Mouse (Mus musculus) limb, embryonic 15.5 days (tissue): ENCODE measurements at regions not wholly inside any gene's neighbourhood (a gene's known extent, or its start where the extent isn't known, plus 50 kb on each side); places are given as distances from the start of the nearest gene placed in this dataset.
A peak's percentile ranks its signal among the peaks of the same experiment; 100 is the strongest.

Experiments used
- ATAC-seq: fragments of 200-750 bp; cut with Nextera tagmentation; 2 replicates; pipeline ENCODE4 v1.8.0; 2017; ENCODE audit warnings: low read depth, moderate TSS enrichment; ENCODE audit not compliant: insufficient number of reproducible peaks, low FRiP score, low TSS enrichment
- H3K27ac ChIP-seq: fragments of 300-500 bp; sonication (generic); 2 replicates; pipeline ENCODE4 v1.5.1; 2015; ENCODE audit warnings: moderate library complexity, mild to moderate bottlenecking, inconsistent platforms
- H3K27me3 ChIP-seq: fragments of 300-500 bp; sonication (generic); 2 replicates; pipeline ENCODE4 v1.6.1; 2015; ENCODE audit warnings: inconsistent platforms
- H3K36me3 ChIP-seq: fragments of 300-500 bp; sonication (generic); 2 replicates; pipeline ENCODE4 v1.6.1; 2015; ENCODE audit warnings: inconsistent platforms
- H3K4me1 ChIP-seq: fragments of 300-500 bp; sonication (generic); 2 replicates; pipeline ENCODE4 v1.6.1; 2015; ENCODE audit warnings: inconsistent platforms
- H3K4me2 ChIP-seq: fragments of 300-500 bp; sonication (generic); 2 replicates; pipeline ENCODE4 v1.6.1; 2015; ENCODE audit warnings: mild to moderate bottlenecking, inconsistent platforms
- H3K4me3 ChIP-seq: fragments of 300-500 bp; sonication (generic); 2 replicates; pipeline ENCODE4 v1.5.1; 2015; ENCODE audit warnings: mild to moderate bottlenecking, inconsistent platforms
- H3K9ac ChIP-seq: fragments of 300-500 bp; sonication (generic); 2 replicates; pipeline ENCODE4 v1.6.1; 2015; ENCODE audit warnings: inconsistent platforms
- H3K9me3 ChIP-seq: fragments of 300-500 bp; sonication (generic); 2 replicates; pipeline ENCODE4 v1.6.1; 2016; ENCODE audit warnings: inconsistent platforms
- WGBS: fragments of 180-500 bp; shearing (Covaris S2); methylation state at CpG from one replicate; pipeline ENCODE4 v1.1.7; 2015; 5-methylcytosine and 5-hydroxymethylcytosine counted together

DNA sequence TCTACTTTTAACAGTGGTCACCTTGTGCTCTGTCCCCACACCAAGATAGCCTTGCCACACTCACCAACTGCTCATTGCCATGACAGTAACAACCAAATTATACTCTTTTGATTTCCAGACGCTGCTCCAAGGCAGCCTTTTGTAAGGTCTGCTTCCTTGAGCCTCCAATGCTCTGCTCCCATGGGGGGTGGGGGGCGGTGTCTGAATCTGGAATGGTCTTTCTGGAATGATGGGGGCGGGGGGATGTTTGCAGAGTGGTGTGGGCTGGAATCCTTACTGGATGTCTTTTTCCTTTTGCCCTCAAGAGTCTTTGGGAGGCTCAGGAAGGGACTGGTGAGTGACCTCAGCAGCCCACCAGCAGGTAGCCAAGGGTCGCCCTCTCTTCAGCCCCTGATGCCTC is 131.4 kb upstream of the Lemd2 start:
- H3K36me3 ChIP-seq, result no peaks in the 10 kb centered on the region
- H3K9ac ChIP-seq, result no peak overlapping the region
- no peak overlapping the region for H3K4me3 ChIP-seq
- H3K27ac ChIP-seq, result no peak overlapping the region
- no peaks in the 10 kb centered on the region for H3K27me3 ChIP-seq
- no peaks in the 10 kb centered on the region for H3K9me3 ChIP-seq
- WGBS, result 55% methylated on average over 4 of the region's 4 CpGs
- ATAC-seq, result no peak
- peaks cover 19% of the 10 kb centered on the region for H3K4me1 ChIP-seq
- H3K4me2 ChIP-seq, result no peak overlapping the region

DNA sequence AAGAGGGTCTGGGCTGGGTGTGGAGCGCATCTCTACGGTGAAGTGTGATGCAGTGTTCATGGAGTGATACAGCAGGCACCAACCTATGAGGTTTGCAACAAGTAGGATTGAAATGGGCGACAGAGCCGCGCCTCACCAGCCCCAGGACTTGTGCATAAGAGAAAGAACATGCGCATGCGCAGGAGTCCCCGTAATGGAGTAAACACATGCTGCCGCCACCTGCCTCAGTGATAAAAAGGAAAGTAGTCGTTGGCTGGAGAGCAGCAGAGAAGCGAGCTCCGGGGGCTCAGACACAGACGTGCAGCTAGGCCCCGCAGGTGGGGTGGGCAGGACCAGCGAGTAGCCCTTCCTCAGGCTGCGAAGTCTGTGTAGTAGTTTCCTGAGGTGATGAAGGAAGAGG is 129.3 kb upstream of the Lemd2 start:
- 76% methylated on average over 16 of the region's 16 CpGs for WGBS
- H3K4me3 ChIP-seq, result no peak overlapping the region
- no peak overlapping the region for H3K4me2 ChIP-seq
- H3K27ac ChIP-seq, result no peak overlapping the region
- ATAC-seq, result no peak
- no peaks in the 10 kb centered on the region for H3K36me3 ChIP-seq
- peaks cover 24% of the 10 kb centered on the region for H3K4me1 ChIP-seq
- H3K9me3 ChIP-seq, result no peaks in the 10 kb centered on the region
- no peaks in the 10 kb centered on the region for H3K27me3 ChIP-seq
- H3K9ac ChIP-seq, result no peak overlapping the region

DNA sequence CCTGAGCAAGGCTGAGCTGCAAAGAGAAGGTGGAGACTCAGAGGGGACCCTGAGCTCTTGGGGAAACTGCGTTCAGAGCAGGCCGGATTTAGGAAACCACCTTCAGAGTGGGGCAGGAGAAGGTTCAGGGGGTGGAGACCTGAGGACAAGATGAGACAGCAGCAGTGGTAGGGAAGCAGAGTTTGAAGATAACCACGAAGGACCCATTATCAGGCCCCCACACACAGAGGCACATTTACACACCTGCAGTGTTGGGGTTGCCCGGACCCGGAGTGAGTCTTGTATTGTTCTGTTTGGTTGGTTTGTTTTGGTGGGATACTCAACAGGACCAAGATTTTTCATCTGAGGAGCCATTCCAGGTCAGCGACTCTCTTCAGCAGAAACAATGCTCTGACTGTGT is 128.9 kb upstream of the Lemd2 start:
- Histone ChIP-seq H3K9ac (no peak overlapping the region), H3K36me3 (no peaks in the 10 kb centered on the region), H3K27ac (no peak overlapping the region), H3K9me3 (no peaks in the 10 kb centered on the region), H3K4me2 (no peak overlapping the region), H3K4me1 (peaks cover 24% of the 10 kb centered on the region), H3K27me3 (no peaks in the 10 kb centered on the region), H3K4me3 (no peak overlapping the region)
- 90% methylated on average over 6 of the region's 6 CpGs for WGBS
- ATAC-seq, result no peak

GRCm38 (mm10) chr17:27332076-27332475 is 127.8 kb upstream of the Lemd2 start:
- no peak for ATAC-seq
- WGBS, result 79% methylated on average over 4 of the region's 4 CpGs
- no peak overlapping the region for H3K9ac ChIP-seq

DNA sequence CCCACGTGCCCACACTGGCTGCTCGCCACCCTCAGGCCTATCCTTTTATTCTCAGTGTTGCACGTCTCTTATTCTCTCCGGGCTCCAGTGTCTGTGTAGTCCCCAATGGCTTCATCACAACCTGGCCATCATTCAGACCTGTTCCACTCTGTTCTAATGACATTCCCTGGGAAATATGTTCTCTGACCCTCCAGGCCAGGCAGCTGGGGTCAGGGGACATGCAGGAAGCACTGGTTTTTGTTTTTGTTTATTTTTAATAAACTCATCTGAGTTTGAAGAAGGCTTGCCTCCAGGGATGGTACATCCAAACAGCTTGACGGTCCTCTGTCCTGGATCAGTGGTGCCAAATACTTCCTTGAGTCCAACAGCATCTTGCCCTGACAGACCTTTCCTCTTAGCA is 127.4 kb upstream of the Lemd2 start:
- peaks cover 20% of the 10 kb centered on the region for H3K4me1 ChIP-seq
- WGBS, result 76% methylated on average over 5 of the region's 5 CpGs
- H3K36me3 ChIP-seq, result no peaks in the 10 kb centered on the region
- no peak overlapping the region for H3K27ac ChIP-seq
- no peak for ATAC-seq
- peaks cover 2% of the 10 kb centered on the region; the same call in 1 of the 2 replicates for H3K27me3 ChIP-seq
- H3K4me3 ChIP-seq, result no peak overlapping the region
- no peak overlapping the region for H3K4me2 ChIP-seq
- no peak overlapping the region for H3K9ac ChIP-seq
- H3K9me3 ChIP-seq, result no peaks in the 10 kb centered on the region

More at GRCm38 (mm10) chr17:27332076-27332475, 127.8 kb upstream of the Lemd2 start:
- Histone ChIP-seq H3K4me2 (no peak overlapping the region), H3K27ac (no peak overlapping the region), H3K4me1 (peaks cover 24% of the 10 kb centered on the region), H3K9me3 (no peaks in the 10 kb centered on the region), H3K4me3 (no peak overlapping the region), H3K27me3 (no peaks in the 10 kb centered on the region), H3K36me3 (no peaks in the 10 kb centered on the region)

DNA sequence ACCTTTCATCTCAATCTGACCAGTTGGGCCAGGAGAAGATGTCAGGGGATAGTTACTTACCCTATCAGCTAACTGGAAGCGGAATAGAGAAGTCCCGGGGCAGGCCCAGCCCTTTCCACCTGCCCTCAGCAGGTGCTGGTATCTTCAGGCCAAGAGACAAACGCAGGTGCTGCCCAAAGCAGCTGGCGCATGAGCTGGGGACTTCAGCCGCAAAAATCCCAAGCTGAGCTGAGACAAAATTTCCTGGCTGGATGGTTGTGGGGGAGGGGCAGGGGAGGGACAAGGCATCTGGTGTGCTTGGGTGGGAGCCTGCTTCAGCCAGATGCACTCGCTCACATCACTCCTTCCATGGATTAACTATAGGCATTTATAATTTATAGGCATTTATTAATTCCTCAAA is 125.5 kb upstream of the Lemd2 start:
- Histone ChIP-seq H3K9ac (no peak overlapping the region), H3K4me2 (no peak overlapping the region), H3K9me3 (no peaks in the 10 kb centered on the region), H3K4me3 (no peak overlapping the region), H3K4me1 (peaks cover 14% of the 10 kb centered on the region), H3K36me3 (no peaks in the 10 kb centered on the region), H3K27me3 (peaks cover 19% of the 10 kb centered on the region), H3K27ac (no peak overlapping the region)
- WGBS, result 34% methylated on average over 6 of the region's 6 CpGs
- ATAC-seq, result no peak

DNA sequence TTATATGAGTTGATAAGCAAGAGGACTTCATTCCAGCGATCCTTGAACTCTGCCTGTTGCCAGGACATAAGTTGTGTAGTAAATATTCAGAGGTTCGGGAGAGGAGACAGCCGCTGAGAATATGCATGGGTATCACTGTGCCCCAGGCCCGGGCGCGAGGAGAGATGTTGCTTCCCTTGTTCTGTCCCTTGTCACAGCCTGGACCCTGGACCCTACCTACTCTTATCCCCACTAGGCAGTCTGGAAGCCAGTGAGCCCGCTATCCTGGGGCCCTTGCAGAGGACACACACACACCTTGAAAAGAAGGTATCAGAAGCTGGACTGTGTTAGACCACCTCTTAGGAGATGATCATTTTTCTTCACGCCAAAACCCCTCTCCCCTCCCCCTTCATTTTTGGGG is 124.9 kb upstream of the Lemd2 start:
- Histone ChIP-seq H3K9me3 (no peaks in the 10 kb centered on the region), H3K4me2 (no peak overlapping the region), H3K27me3 (peaks cover 19% of the 10 kb centered on the region), H3K36me3 (no peaks in the 10 kb centered on the region), H3K4me1 (peaks cover 15% of the 10 kb centered on the region), H3K27ac (no peak overlapping the region), H3K4me3 (no peak overlapping the region), H3K9ac (no peak overlapping the region)
- 85% methylated on average over 8 of the region's 8 CpGs for WGBS
- ATAC-seq, result no peak

DNA sequence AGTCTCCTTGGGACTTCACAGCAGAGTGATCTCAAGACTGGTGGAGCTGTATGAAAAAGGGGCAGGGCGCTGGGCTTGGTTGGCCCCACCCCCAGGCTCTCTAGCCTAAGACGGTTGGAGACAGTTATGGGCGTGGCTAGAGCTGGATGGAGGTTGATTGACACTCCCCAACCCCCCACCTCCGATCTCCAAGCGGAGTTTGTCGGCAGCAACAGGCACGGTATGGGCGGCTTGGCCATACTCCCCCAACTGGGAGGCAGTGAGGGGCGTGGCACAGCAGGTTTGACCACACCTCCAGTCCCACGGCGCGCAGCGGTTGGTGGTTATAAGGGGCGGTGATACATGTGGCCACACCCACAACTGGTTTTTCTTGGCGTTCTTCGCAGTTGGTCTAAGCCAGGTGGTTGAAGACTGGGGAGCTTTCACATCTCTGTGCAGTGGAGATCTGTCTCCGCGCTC is 120.8 kb upstream of the Lemd2 start:
- H3K36me3 ChIP-seq, result no peaks in the 10 kb centered on the region
- no peak overlapping the region for H3K27ac ChIP-seq
- peaks cover 15% of the 10 kb centered on the region for H3K4me1 ChIP-seq
- H3K27me3 ChIP-seq, result peaks cover 19% of the 10 kb centered on the region
- no peak overlapping the region for H3K9ac ChIP-seq
- no peaks in the 10 kb centered on the region for H3K9me3 ChIP-seq
- WGBS, result 5% methylated on average over 18 of the region's 18 CpGs
- peak; percentile 73; the same call in 1 of the 2 replicates for ATAC-seq
- peak overlapping the region; percentile 47 for H3K4me2 ChIP-seq
- peak overlapping the region; percentile 26 for H3K4me3 ChIP-seq

- H3K4me1 ChIP-seq, result peaks cover 14% of the 10 kb centered on the region
- H3K9me3 ChIP-seq, result no peaks in the 10 kb centered on the region
- no peak overlapping the region for H3K4me3 ChIP-seq
- no peak overlapping the region for H3K9ac ChIP-seq
- H3K27me3 ChIP-seq, result peaks cover 19% of the 10 kb centered on the region
- 67% methylated on average over 2 of the region's 2 CpGs for WGBS
- ATAC-seq, result no peak
- no peaks in the 10 kb centered on the region for H3K36me3 ChIP-seq
- H3K4me2 ChIP-seq, result no peak overlapping the region
- no peak overlapping the region for H3K27ac ChIP-seq
Observed at GRCm38 (mm10) chr17:27323513-27323912, 119.2 kb upstream of the Lemd2 start.

- peaks cover 19% of the 10 kb centered on the region for H3K4me1 ChIP-seq
- H3K36me3 ChIP-seq, result no peaks in the 10 kb centered on the region
- ATAC-seq, result no peak
- H3K9me3 ChIP-seq, result no peaks in the 10 kb centered on the region
- H3K4me3 ChIP-seq, result no peak overlapping the region
- 71% methylated on average over 6 of the region's 6 CpGs for WGBS
- H3K27ac ChIP-seq, result no peak overlapping the region
- H3K4me2 ChIP-seq, result no peak overlapping the region
- no peak overlapping the region for H3K9ac ChIP-seq
- H3K27me3 ChIP-seq, result peaks cover 19% of the 10 kb centered on the region
Observed at GRCm38 (mm10) chr17:27322891-27323509, 118.7 kb upstream of the Lemd2 start.

DNA sequence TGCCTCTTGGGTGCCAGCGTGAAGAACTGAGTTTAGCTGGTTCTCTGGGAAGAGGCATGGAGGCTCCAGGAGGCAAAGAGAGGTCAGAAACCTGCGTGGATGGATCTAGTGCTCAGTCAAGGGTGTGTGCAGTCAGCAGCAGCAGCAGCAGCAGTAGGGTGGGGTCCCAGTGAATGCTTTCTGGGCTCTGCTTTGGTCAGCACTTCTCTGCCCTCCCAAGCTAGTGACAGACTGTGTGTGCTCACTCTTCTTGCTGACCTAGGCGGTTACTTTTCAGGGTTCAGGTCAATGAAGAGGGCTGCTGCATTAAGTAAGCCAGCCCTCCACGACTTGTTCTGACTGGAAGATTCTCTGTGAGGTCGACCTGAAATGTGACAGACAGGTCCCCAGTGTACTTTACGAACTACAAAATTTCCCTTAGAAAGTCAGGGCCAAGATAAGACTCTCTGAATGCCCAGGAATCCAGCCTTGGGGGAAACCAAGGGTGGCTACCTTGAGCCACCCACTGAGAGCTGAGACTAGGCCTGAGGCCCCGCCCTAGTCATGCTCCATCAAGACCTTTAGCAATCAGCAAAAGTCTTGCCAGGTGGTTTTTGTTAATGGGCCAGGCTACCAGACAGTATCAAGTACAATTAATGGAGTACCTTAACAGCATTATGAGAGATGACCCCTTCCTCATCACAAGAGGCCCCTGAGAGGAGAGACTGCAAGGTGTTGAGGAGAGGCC is 114.9 kb upstream of the Lemd2 start:
- Histone ChIP-seq H3K27ac (no peak overlapping the region), H3K9ac (no peak overlapping the region), H3K36me3 (no peaks in the 10 kb centered on the region), H3K4me2 (no peak overlapping the region), H3K27me3 (no peaks in the 10 kb centered on the region), H3K4me1 (peaks cover 22% of the 10 kb centered on the region), H3K9me3 (no peaks in the 10 kb centered on the region), H3K4me3 (no peak overlapping the region)
- 73% methylated on average over 7 of the region's 7 CpGs for WGBS
- no peak for ATAC-seq

- Histone ChIP-seq H3K27ac (no peak overlapping the region), H3K36me3 (no peaks in the 10 kb centered on the region), H3K4me2 (no peak overlapping the region), H3K4me1 (peaks cover 22% of the 10 kb centered on the region), H3K9ac (no peak overlapping the region), H3K4me3 (no peak overlapping the region), H3K9me3 (no peaks in the 10 kb centered on the region), H3K27me3 (no peaks in the 10 kb centered on the region)
- ATAC-seq, result no peak
- whole genome bisulfite sequencing, result 57% methylated on average over 14 of the region's 14 CpGs
Observed at GRCm38 (mm10) chr17:27317576-27318277, 113.5 kb upstream of the Lemd2 start.
